In the genomic region with DNA sequence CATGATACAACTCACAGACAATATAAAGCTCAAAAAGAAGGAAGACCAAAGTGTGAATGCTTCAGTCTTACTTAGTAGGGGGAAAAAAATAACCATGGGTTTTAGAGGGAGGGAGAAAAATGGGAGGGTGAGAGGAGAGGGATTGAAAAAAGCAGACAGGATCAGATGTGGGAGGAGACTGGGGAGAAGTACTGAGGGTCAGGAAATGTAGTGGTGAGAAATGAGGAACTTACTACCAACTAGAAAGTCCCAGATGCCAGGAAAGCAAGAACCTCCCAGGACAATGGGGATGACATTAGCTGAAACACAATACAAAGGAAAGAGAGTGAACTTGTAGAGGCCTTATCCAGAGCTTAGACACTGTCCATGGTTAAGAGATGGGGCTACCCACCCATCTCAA, we compare ENCODE assay signal across 17 mouse cellular contexts.
DNase-seq lines count a peak whose midpoint lies in the region; ATAC-seq lines count a peak whose summit lies in the region.
"Had no signal": no experiment of that assay in that cellular context is flagged by ENCODE, and none has a peak within 500 bp of the region (broad histone marks: within the 10 kb centered on the region; RNA-seq: fewer than 3 reads in every experiment).

No protein-coding gene starts in this region.

- DNase-seq in 416B (ENCODE audit: low read depth) = peak; percentile 55
- no peak for DNase-seq in layer of hippocampus, adult 9-10 months (ENCODE audit: low spot score)
- no peak for DNase-seq in gastrocnemius, adult 18-20 months (ENCODE audit: low spot score)
- no peak for DNase-seq in cerebellum, postnatal 14 days
- DNase-seq: adrenal gland, adult 2 months; adrenal gland, postnatal 10 days; adrenal gland, postnatal 25 days; cerebellum, adult 11 months; cerebellum, adult 18-20 months; cerebellum, adult 8-10 months; cerebellum, adult 9-11 months; cerebellum, postnatal 25 days; embryo, embryonic 11 days; forebrain, postnatal 0 days had no signal

- peak; percentile 96 for ATAC-seq in granulocyte monocyte progenitor cell, adult 5-6 weeks (replicated peaks; ENCODE audit: poor library complexity, severe bottlenecking)
- peak; percentile 67 for ATAC-seq in megakaryocyte, adult 5-6 weeks (ENCODE audit: poor library complexity, severe bottlenecking)
- ATAC-seq: forebrain, embryonic 15.5 days; forebrain, postnatal 0 days had no signal
